Mouse (Mus musculus) limb, embryonic 11.5 days (tissue): ENCODE results near the gene Apon. TPM values are rescaled to one million over a fixed set of nuclear protein-coding genes. Genes with fewer than 3 reads are reported as not detected.
"Not testable (repeated sequence)": the region's sequence is repeated elsewhere in the genome, so short reads cannot be mapped to it uniquely, and the experiment has no call there.

Source experiments
- ATAC-seq: fragments of 200-750 bp; cut with Nextera tagmentation; 2 replicates; pipeline ENCODE4 v1.8.0; 2017; ENCODE audit warnings: low read depth; ENCODE audit not compliant: insufficient number of reproducible peaks, low FRiP score, low TSS enrichment
- DNase-seq: peaks from one replicate; pipeline ENCODE4 v3.0.0-alpha.2; 2015; ENCODE audit warnings: low spot score
- H3K27ac ChIP-seq: fragments of 300-500 bp; sonication (generic); replicated peaks from 2 replicates; pipeline ENCODE4 v1.5.1; 2014; ENCODE audit warnings: low read depth, mild to moderate bottlenecking, low read length
- H3K27me3 ChIP-seq: fragments of 300-500 bp; sonication (generic); 2 replicates; pipeline ENCODE4 v1.6.1; 2014; ENCODE audit warnings: mild to moderate bottlenecking, low read length, mixed read lengths; ENCODE audit not compliant: control insufficient read depth, insufficient read depth
- H3K36me3 ChIP-seq: fragments of 300-500 bp; sonication (generic); 2 replicates; pipeline ENCODE4 v1.6.1; 2014; ENCODE audit warnings: mild to moderate bottlenecking, low read length, moderate library complexity, mixed read lengths; ENCODE audit not compliant: control insufficient read depth, insufficient read depth
- H3K4me1 ChIP-seq: fragments of 300-500 bp; sonication (generic); 2 replicates; pipeline ENCODE4 v1.6.1; 2014; ENCODE audit warnings: low read length, mixed read lengths; ENCODE audit not compliant: control insufficient read depth, insufficient read depth
- H3K4me2 ChIP-seq: fragments of 300-500 bp; sonication (generic); 2 replicates; pipeline ENCODE4 v1.6.1; 2014; ENCODE audit warnings: low read depth, mild to moderate bottlenecking, moderate library complexity; ENCODE audit not compliant: severe bottlenecking
- H3K4me3 ChIP-seq: fragments of 300-500 bp; sonication (generic); 2 replicates; pipeline ENCODE4 v1.5.1; 2014; ENCODE audit warnings: low read depth, low read length
- H3K9ac ChIP-seq: fragments of 300-500 bp; sonication (generic); 2 replicates; pipeline ENCODE4 v1.6.1; 2014; ENCODE audit warnings: mild to moderate bottlenecking, low read length
- H3K9me3 ChIP-seq: fragments of 300-500 bp; sonication (generic); 2 replicates; pipeline ENCODE4 v1.6.1; 2016; ENCODE audit warnings: low read length; ENCODE audit not compliant: control insufficient read depth
- WGBS: fragments of 180-500 bp; shearing (Covaris S2); extraction: QIAGEN DNeasy Blood & Tissue Kit; methylation state at CpG from one replicate; pipeline ENCODE4 v1.1.7; 2014; 5-methylcytosine and 5-hydroxymethylcytosine counted together
- polyA plus RNA-seq: library from polyadenylated mRNA; unstranded; fragments of >200 nt; fragmentation: Nextera tagmentation; extraction: Ambion mirVana; gene quantifications from 2 replicates; pipeline ENCODE4 v1.2.1, GENCODE M21; 2014

Gene Apon
- polyA plus RNA-seq, 1 experiment from 2014 or later, result 0.52 TPM

- not testable (repeated sequence) for H3K36me3 ChIP-seq, H3K27me3 ChIP-seq, DNase-seq, H3K4me1 ChIP-seq, ATAC-seq, H3K4me2 ChIP-seq, H3K27ac ChIP-seq, H3K4me3 ChIP-seq, H3K9me3 ChIP-seq, H3K9ac ChIP-seq
- 89% methylated on average over 7 of the region's 7 CpGs for WGBS
These were observed 6.5 kb downstream of the Apon start for GRCm38 (mm10) chr10:128260376-128260775.

GRCm38 (mm10) chr10:128262300-128262699 lies 8.4 kb downstream of the Apon start:
- Histone ChIP-seq H3K4me1 (no peaks in the 10 kb centered on the region), H3K4me3 (no peak overlapping the region), H3K9ac (no peak overlapping the region), H3K36me3 (no peaks in the 10 kb centered on the region), H3K27ac (no peak overlapping the region), H3K27me3 (no peaks in the 10 kb centered on the region), H3K9me3 (no peaks in the 10 kb centered on the region), H3K4me2 (no peak overlapping the region)
- WGBS, result 80% methylated on average over 22 of the region's 22 CpGs
- no peak for ATAC-seq
- no peak for DNase-seq

GRCm38 (mm10) chr10:128263393-128264310 lies 9.8 kb downstream of the Apon start:
- H3K4me3 ChIP-seq, result no peak overlapping the region
- no peak overlapping the region for H3K27ac ChIP-seq
- H3K9me3 ChIP-seq, result no peaks in the 10 kb centered on the region
- WGBS, result 80% methylated on average over 6 of the region's 6 CpGs
- DNase-seq (no peak), ATAC-seq (no peak)
- H3K9ac ChIP-seq, result no peak overlapping the region
- no peaks in the 10 kb centered on the region for H3K36me3 ChIP-seq
- H3K4me2 ChIP-seq, result no peak overlapping the region
- H3K4me1 ChIP-seq, result no peaks in the 10 kb centered on the region
- H3K27me3 ChIP-seq, result no peaks in the 10 kb centered on the region

- ATAC-seq (no peak), DNase-seq (no peak)
- Histone ChIP-seq H3K4me3 (no peak within 1 kb of the TSS), H3K4me2 (no peak within 1 kb of the TSS), H3K9me3 (no peaks in the 10 kb centered on the region), H3K27ac (no peak within 1 kb of the TSS), H3K27me3 (no peaks in the 10 kb centered on the region), H3K36me3 (no peaks in the 10 kb centered on the region), H3K4me1 (no peaks in the 10 kb centered on the region), H3K9ac (no peak within 1 kb of the TSS)
- WGBS, result 76% methylated on average over 6 of the region's 6 CpGs
These were observed 14.5 kb downstream of the Apon start, which contains the start of gene Apof for GRCm38 (mm10) chr10:128268371-128268770. TSS of gene Apof (plus strand) at chr10:128268671.

GRCm38 (mm10) chr10:128269206-128269910 lies 15.5 kb downstream of the Apon start:
- no peak overlapping the region for H3K4me3 ChIP-seq
- WGBS, result 89% methylated on average over 16 of the region's 16 CpGs

GRCm38 (mm10) chr10:128270287-128270841 lies 16.5 kb downstream of the Apon start, which contains the start of gene Stat2:
TSS of gene Stat2 (plus strand) at chr10:128270559.
- Histone ChIP-seq H3K27me3 (no peaks in the 10 kb centered on the region), H3K9ac (peak within 1 kb of the TSS; percentile 75), H3K4me1 (no peaks in the 10 kb centered on the region), H3K36me3 (no peaks in the 10 kb centered on the region), H3K4me2 (peak within 1 kb of the TSS; percentile 57), H3K27ac (peak within 1 kb of the TSS; percentile 23; the same call in 1 of the 2 replicates), H3K4me3 (peak within 1 kb of the TSS; percentile 69), H3K9me3 (no peaks in the 10 kb centered on the region)
- ATAC-seq, result peak; percentile 96
- WGBS, result under 1% methylated on average over 43 of the region's 43 CpGs
- DNase-seq, result peak; percentile 96

More at GRCm38 (mm10) chr10:128269206-128269910, 15.5 kb downstream of the Apon start:
- Histone ChIP-seq H3K4me2 (no peak overlapping the region), H3K27ac (no peak overlapping the region), H3K9me3 (no peaks in the 10 kb centered on the region), H3K36me3 (no peaks in the 10 kb centered on the region), H3K27me3 (no peaks in the 10 kb centered on the region), H3K9ac (no peak overlapping the region), H3K4me1 (no peaks in the 10 kb centered on the region)
- DNase-seq, result no peak
- ATAC-seq, result no peak

GRCm38 (mm10) chr10:128270866-128271265 lies 17.0 kb downstream of the Apon start:
- peak overlapping the region; percentile 23; the same call in 1 of the 2 replicates for H3K27ac ChIP-seq
- no peaks in the 10 kb centered on the region for H3K9me3 ChIP-seq
- H3K36me3 ChIP-seq, result no peaks in the 10 kb centered on the region
- DNase-seq, result no peak
- peak overlapping the region; percentile 69 for H3K4me3 ChIP-seq
- peak overlapping the region; percentile 57 for H3K4me2 ChIP-seq
- no peaks in the 10 kb centered on the region for H3K4me1 ChIP-seq
- no peaks in the 10 kb centered on the region for H3K27me3 ChIP-seq
- WGBS, result 41% methylated on average over 7 of the region's 7 CpGs
- H3K9ac ChIP-seq, result peak overlapping the region; percentile 75
- ATAC-seq, result no peak

GRCm38 (mm10) chr10:128271883-128272282 lies 18.0 kb downstream of the Apon start:
- Histone ChIP-seq H3K27me3 (no peaks in the 10 kb centered on the region), H3K27ac (no peak overlapping the region), H3K9ac (no peak overlapping the region), H3K36me3 (peaks cover 3% of the 10 kb centered on the region; the same call in 1 of the 2 replicates), H3K4me3 (no peak overlapping the region), H3K4me2 (no peak overlapping the region), H3K4me1 (no peaks in the 10 kb centered on the region), H3K9me3 (no peaks in the 10 kb centered on the region)
- ATAC-seq, result no peak
- DNase-seq, result no peak
- WGBS, result 77% methylated on average over 2 of the region's 2 CpGs
